Mouse (Mus musculus) heart, postnatal 36 days (tissue): ENCODE data around the gene Cbl. TPM values are rescaled to one million over a fixed set of nuclear protein-coding genes. Genes with fewer than 3 reads are reported as not detected.
A peak's percentile ranks its signal among the peaks of the same experiment; 100 is the strongest.

Experiments
- DNase-seq, 2 experiments: peaks; one replicate each; pipeline ENCODE4 v3.0.0; 2021 to 2022
- intact Hi-C: fragments of 180-260 bp; cut with DNase I; formaldehyde crosslinking; loops from one replicate; pipeline ENCODE4 v1.15.1; 2025
- total RNA-seq, 2 experiments: library from RNA; stranded (reverse); gene quantifications; 2 replicates each; pipeline ENCODE4 v1.2.3; 2021

Cbl gene
- total RNA-seq, 2 experiments from 2014 or later = 17.7 to 22.6 TPM

DNA sequence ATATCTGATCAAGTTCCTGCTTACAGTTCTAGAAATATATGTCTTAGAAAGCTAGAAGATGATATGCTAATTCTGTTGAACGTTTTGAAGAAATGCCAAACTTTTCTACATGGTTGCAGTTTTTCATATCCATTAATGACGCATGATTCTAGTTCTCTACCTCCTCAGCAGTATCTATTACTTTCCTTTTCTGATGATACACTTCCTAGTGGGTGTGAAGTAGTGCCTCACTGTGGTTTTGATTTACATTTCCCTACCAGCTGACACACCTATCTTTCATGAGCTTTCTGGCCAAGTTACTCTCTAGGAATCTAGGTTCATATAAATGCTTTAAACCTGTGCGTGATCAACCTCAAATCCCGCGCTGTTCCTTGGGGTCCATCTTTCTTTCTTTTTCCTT is 41.1 kb downstream of the Cbl start:
- no peak for DNase-seq
- intact Hi-C loops = no loop called here

DNA sequence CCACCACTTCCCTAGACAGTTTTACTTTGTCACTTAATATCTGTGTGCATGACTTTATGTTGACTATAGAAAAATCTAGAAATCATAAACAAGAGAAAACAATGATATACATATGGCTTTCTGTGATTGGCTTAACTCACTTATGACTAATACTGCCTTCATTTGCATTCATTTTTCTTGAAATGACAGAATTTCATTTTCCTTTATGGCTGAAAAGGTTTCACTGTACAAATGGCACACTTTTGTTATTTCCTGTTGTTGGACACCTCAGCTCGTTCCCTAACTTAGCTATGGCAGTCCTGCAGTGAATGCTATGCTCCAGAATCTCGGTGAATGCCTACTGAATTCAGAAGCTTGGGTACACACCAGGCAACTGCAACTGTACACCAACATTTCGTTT is 41.5 kb downstream of the Cbl start:
- intact Hi-C loops = no loop called here
- no peak for DNase-seq

- no peak for DNase-seq
Measured at GRCm38 (mm10) chr9:44191166-44191565, 42.7 kb downstream of the Cbl start.

DNA sequence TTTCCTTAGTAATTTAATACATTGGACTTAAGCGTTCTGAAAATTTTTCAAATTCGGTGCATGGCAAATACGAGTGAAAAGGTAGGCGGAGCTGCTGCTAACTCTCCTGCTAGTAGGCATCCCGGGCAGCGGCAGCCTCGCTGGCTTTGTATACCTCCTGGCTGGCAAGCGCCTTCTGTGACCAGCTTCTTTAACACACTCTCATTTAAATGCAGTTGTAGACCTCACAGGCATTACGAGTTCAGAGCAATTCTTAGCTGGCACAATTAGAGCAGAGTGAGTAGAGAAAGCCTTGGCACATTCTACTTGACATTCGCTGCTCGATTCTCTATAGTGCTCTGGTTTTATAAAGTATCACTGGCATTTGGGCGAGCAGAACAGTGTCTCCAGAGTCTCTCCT is 45.6 kb downstream of the Cbl start:
- intact Hi-C loops = no loop called here
- DNase-seq = no peak

More at GRCm38 (mm10) chr9:44191166-44191565, 42.7 kb downstream of the Cbl start:
- intact Hi-C loops = no loop called here

DNA sequence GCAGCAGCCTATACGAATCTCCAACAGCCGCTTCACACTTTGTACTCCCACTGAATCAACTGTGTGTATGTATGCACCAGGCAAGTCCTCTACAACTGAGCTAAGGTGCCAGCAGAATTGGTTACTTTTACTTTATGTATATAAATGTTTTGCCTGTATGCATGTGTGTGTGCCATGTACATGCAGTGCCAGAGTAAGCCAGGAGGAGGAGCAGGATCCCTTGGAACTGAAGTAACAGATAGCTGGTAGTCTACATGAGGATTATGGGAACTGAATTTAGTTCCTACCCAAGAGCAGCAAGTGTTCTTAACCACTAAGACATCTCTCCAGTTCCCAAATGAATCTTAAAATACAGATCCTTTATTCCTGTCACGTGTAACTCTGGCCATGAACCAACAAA is 51.6 kb downstream of the Cbl start:
- intact Hi-C loops = no loop called here
- peak; percentile 32 to 63 for DNase-seq

- intact Hi-C loops = loop anchor here (2.0 kb wide), 1 partner anchor 53 kb away; the partner anchor contains the start of gene Cbl
Measured at GRCm38 (mm10) chr9:44181537-44181936, 52.3 kb downstream of the Cbl start.

GRCm38 (mm10) chr9:44178811-44179210 is 55.0 kb downstream of the Cbl start:
- no peak for DNase-seq
- intact Hi-C loops = no loop called here

More at GRCm38 (mm10) chr9:44181537-44181936, 52.3 kb downstream of the Cbl start:
- DNase-seq = no peak

GRCm38 (mm10) chr9:44178389-44178788 is 55.5 kb downstream of the Cbl start:
- DNase-seq = no peak
- intact Hi-C loops = no loop called here

- intact Hi-C loops = loop anchor here (2.0 kb wide), 1 partner anchor 53 kb away; no protein-coding TSS in a partner anchor
- no peak for DNase-seq
Measured at GRCm38 (mm10) chr9:44177405-44177804, 56.4 kb downstream of the Cbl start.

DNA sequence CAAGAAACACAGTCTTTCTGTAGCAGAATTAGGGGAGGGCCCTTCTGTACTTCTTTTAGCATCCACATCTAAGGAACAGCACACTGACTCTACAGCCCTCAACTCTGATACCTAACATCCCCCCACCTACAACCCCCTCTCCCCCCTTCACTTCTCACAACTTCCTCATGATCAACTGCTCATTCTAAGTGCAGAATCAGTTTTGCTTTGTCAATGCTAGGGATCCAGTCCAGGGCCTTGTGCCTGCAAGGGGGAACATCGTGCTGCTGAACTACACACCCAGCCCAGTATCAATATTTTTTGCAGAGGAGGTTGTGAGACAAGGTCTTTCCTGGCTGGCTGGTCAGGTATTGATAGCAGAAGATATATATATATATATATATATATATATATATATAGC is 57.9 kb downstream of the Cbl start:
- intact Hi-C loops = loop anchor here (2.0 kb wide), 1 partner anchor 51 kb away; no protein-coding TSS in a partner anchor
- no peak for DNase-seq

DNA sequence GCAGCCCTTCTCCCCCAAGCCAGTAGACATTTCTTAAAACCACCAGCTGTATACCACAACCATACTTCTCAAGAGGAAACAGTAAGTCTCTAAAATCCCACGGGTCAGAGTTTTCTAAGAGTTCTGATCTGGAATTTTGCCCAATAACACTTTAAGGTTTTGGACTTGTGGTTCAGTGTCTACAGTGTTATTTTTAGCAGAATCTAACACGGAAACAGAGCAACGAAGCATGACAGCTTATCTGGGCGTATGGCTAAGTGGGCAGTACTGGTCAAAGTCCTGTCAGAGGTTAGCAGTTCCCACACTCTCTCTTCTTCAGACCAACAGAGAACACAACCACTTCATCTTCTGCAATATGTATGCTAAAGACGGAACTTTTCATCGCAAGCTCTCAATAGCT is 58.3 kb downstream of the Cbl start:
- DNase-seq = no peak
- intact Hi-C loops = no loop called here

DNA sequence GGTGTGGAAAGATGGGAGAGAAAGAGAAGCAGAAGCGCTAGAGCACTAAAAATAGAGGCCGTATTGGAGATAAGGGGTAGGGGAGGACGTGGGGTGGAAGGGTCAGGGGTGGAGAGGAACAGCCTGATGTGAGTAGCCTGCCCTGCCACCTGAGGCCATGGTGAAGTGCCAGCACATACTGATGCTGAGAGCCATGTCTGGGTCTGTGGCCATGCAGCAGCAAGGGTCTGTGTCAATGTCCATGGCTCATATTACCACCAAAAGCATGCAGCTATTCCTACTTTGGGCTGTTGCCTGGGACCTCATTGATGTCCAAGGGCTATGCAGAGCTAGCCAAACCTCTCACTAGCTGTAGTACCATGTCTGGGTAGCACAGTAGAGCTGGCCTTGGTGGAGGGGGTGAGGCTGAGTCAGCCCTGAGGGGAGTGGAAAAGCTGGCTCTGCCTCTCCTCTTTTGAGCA is 63.1 kb downstream of the Cbl start:
- peak in 1 of 2 experiments; percentile 37 for DNase-seq
- intact Hi-C loops = no loop called here

DNA sequence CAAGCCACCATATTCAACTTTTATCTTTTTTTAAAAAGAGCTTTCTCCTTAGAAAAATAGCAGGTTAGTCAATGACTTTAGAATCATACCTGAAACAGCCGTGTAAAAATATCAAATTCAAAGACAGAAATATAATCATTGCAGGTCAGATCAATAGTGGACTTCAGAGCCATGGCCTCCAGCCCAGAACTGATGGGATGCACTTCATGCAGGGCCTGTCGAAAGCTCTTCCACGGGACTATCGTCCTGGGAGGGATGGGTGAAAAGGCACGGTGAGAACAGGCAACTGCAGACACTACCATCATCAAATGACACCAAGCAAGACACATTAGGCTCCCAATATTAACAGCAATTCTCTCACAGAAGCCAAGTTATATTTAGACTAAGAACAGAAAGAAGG is 64.9 kb downstream of the Cbl start:
- intact Hi-C loops = no loop called here
- DNase-seq = no peak

DNA sequence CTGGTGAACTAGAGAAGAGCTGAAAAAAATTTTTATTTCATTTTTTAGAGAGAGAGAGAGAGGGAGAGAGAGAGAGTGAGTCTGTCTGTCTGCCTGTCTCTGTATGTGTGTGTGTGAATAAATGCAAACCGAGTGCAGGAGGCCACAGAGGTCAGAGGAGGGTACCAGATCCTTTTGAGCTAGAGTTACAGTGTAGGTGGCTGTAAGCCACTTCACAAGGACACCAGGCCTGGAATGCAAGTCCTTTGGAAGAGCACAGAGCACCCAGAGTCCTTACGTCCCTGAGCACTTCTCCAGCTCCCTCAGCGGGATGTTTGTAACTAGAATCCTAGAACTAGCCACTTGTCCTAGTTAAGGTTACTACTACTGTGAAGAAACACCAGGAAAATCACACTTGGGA is 74.0 kb downstream of the Cbl start:
- no peak for DNase-seq

DNA sequence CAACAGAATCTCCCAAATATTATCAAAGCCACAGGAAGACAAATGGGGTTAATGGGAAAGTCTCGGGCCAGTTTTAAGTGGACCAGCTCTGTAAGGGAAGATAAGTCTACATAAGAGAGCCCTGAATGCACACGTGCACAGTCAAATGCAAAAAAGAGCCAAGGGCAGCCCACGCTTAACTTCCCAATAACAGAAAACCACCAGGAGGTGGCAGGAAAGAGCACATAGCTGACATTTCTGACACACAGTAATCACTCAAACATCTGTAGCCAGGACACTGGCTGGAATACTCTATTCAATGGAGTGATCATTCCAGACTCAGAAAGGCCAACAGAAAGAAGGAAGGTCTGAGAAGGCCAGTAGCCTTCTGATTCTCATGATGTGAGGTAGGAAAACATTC is 86.6 kb downstream of the Cbl start:
- no peak for DNase-seq
- intact Hi-C loops = loop anchor here (1.0 kb wide), 1 partner anchor 21 kb away; no protein-coding TSS in a partner anchor

More for the DNA sequence above, 74.0 kb downstream of the Cbl start:
- intact Hi-C loops = no loop called here

DNA sequence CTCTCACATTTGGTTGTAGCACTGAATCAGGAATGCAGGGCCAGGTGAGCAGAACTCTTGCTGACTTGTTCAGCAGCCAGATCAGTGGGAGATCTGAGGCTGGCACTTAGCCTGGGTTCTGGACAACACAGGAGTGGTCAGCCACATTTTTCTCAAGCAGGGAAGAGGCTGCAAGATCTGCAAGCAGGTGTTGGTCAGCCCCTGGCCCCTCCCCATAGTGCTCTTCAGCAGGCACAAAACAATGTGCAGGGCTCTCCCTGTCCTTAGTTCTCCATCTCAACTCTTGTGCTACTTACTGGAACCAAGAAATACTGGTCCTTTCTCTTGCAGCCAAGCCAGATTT is 89.2 kb downstream of the Cbl start:
- DNase-seq = no peak
- intact Hi-C loops = no loop called here

DNA sequence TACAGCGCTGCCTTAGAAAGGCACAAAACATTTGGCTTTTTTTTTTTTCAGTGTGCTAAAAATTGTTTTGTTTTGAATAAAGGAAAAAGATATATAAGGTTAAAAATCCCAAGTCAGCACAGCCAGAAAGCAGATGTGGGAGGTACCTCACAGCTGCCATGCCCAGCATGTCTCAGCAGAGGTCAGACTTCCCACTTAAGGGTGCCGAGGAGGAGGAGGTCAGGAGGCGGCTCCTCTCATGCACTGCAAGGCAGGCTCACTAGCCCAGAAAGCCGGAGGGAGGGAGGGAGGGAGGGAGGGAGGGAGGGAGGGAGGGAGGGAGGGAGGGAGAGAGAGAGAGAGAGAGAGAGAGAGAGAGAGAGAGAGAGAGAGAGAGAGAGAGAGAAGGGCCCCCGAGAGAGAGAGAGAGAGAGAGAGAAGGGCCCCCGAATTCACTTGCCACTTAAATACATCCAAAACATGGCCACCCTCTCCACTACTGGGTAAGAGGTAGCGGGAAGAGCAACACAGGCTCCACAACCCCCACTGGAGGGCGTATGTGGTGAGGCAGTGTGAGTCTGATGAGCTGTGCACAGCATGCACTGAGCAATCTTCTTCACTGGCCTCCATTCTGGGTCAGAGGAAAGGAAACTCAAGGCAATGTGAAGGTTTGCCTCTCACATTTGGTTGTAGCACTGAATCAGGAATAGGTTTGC is 89.7 kb downstream of the Cbl start:
- no peak for DNase-seq

GRCm38 (mm10) chr9:44143421-44143820 is 90.4 kb downstream of the Cbl start:
- no peak for DNase-seq
- intact Hi-C loops = no loop called here

More for the DNA sequence above, 89.7 kb downstream of the Cbl start:
- intact Hi-C loops = no loop called here

DNA sequence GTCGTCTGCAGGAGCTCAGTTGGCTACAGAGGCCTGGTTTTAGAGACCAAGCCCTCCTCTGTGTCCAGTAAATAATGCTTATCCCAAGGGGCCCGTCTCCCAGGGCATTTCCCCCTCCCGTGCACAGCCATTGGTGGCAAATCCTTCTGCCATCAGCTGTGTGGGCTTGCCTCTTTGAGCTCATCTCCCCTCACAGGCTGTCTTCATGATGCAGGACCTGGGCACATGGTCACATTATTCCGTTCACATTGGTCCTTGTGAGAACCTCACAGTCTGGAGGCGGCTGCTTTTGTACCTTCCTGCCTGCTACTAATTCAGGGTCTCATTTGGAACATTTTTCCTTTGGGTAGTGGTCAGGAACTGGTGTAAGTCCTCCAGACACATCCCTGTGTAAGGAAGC is 91.9 kb downstream of the Cbl start:
- intact Hi-C loops = no loop called here
- no peak for DNase-seq

- intact Hi-C loops = no loop called here
Measured at GRCm38 (mm10) chr9:44137846-44138245, 96.0 kb downstream of the Cbl start.

GRCm38 (mm10) chr9:44135731-44136411 is 98.0 kb downstream of the Cbl start:
- intact Hi-C loops = no loop called here

More at GRCm38 (mm10) chr9:44137846-44138245, 96.0 kb downstream of the Cbl start:
- no peak for DNase-seq

More at GRCm38 (mm10) chr9:44135731-44136411, 98.0 kb downstream of the Cbl start:
- DNase-seq = no peak
